Mouse (Mus musculus): ENCODE data around the gene Vash2. TPM values are rescaled to one million over a fixed set of nuclear protein-coding genes. Genes with fewer than 3 reads are reported as not detected.
A peak's percentile ranks its signal among the peaks of the same experiment; 100 is the strongest.

Gene Vash2
- polyA plus RNA-seq, 1 experiment, result 4.7 TPM

DNA sequence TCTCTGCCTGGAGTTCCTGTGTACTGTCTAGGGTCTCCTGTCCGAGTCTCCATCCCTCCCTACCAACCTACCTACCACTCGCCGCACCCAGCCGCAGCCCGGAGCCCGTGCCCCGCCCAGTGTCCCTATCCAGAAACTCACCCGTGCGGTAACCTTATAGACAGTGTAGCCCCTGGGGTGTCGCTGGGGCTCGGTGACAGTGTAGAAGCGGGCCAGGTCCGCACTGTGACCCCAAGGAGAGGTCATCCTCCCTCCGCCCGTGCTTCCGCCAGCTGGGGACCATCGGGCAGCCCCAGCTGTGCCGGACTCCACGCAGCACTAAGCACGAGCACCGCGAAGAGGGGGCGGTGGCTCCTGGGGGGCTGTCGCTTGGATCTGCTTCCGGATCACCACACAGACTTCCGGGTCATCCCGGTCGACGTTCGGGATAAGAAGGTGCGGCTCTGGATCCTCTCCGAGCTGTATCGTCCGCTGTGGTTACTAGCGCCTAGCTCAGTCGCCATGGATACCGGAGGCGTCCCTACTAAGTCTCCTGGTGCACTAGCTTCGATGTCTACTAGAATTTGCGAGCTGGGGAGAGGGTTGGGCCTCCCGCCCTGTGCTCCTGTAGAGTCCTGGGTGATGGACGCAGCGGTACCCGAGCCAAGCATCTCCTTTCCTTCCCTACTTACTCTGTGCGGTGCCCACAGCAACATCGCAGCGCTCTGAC, 67.5 kb downstream of the Vash2 start, which contains the start of gene Rps6kc1:
TSS of gene Rps6kc1 (minus strand) at position 356 of the 709 bp plus-strand sequence.
- TF ChIP-seq CTCF (IDR thresholded peaks at IDR 0.05; ENCODE audit: low read depth, low read length) (no peak), POLR2A (IDR thresholded peaks at IDR 0.05; ENCODE audit: insufficient read depth, low read length) (peak; percentile 24)

GRCm38 (mm10) chr1:190910836-190911235, 68.3 kb downstream of the Vash2 start:
- peak overlapping the region; percentile 47 for H3K9ac ChIP-seq (ENCODE audit: low read depth, poor library complexity, severe bottlenecking)
- no peaks in the 10 kb centered on the region for H3K27me3 ChIP-seq (ENCODE audit: control insufficient read depth, insufficient read depth, low read length, poor library complexity, severe bottlenecking)
- H3K36me3 ChIP-seq (ENCODE audit: control insufficient read depth, insufficient read depth, low read length, poor library complexity, severe bottlenecking), result no peaks in the 10 kb centered on the region
- peak overlapping the region; percentile 69 for H3K4me3 ChIP-seq (ENCODE audit: low read depth, low read length)
- H3K9me3 ChIP-seq (replicated peaks; ENCODE audit: control insufficient read depth, insufficient read depth, low read length, poor library complexity, severe bottlenecking), result no peaks in the 10 kb centered on the region
- no peak overlapping the region for H3K27ac ChIP-seq (ENCODE audit: insufficient read depth, low read length)
- H3K4me1 ChIP-seq (ENCODE audit: control insufficient read depth, insufficient read depth, low read length), result no peaks in the 10 kb centered on the region
- no peak for TF ChIP-seq POLR2A (IDR thresholded peaks at IDR 0.05; ENCODE audit: insufficient read depth, low read length)
- TF ChIP-seq CTCF (IDR thresholded peaks at IDR 0.05; ENCODE audit: low read depth, low read length), result no peak
- no peak for TF ChIP-seq EP300 (IDR thresholded peaks at IDR 0.05; ENCODE audit: insufficient read depth, low read depth, low read length)

More for the DNA sequence above, 67.5 kb downstream of the Vash2 start, which contains the start of gene Rps6kc1:
- H3K27me3 ChIP-seq (ENCODE audit: control insufficient read depth, insufficient read depth, low read length, poor library complexity, severe bottlenecking), result no peaks in the 10 kb centered on the region
- peak within 1 kb of the TSS; percentile 47 for H3K9ac ChIP-seq (ENCODE audit: low read depth, poor library complexity, severe bottlenecking)
- no peaks in the 10 kb centered on the region for H3K4me1 ChIP-seq (ENCODE audit: control insufficient read depth, insufficient read depth, low read length)
- H3K27ac ChIP-seq (ENCODE audit: insufficient read depth, low read length), result no peak within 1 kb of the TSS
- H3K4me3 ChIP-seq (ENCODE audit: low read depth, low read length), result peak within 1 kb of the TSS; percentile 69
- no peaks in the 10 kb centered on the region for H3K9me3 ChIP-seq (replicated peaks; ENCODE audit: control insufficient read depth, insufficient read depth, low read length, poor library complexity, severe bottlenecking)
- H3K36me3 ChIP-seq (ENCODE audit: control insufficient read depth, insufficient read depth, low read length, poor library complexity, severe bottlenecking), result no peaks in the 10 kb centered on the region

GRCm38 (mm10) chr1:190904714-190905113, 74.4 kb downstream of the Vash2 start:
- Histone ChIP-seq H3K27ac (ENCODE audit: insufficient read depth, low read length) (no peak overlapping the region), H3K27me3 (ENCODE audit: control insufficient read depth, insufficient read depth, low read length, poor library complexity, severe bottlenecking) (no peaks in the 10 kb centered on the region), H3K9ac (ENCODE audit: low read depth, poor library complexity, severe bottlenecking) (no peak overlapping the region), H3K4me3 (ENCODE audit: low read depth, low read length) (no peak overlapping the region), H3K4me1 (ENCODE audit: control insufficient read depth, insufficient read depth, low read length) (no peaks in the 10 kb centered on the region), H3K36me3 (ENCODE audit: control insufficient read depth, insufficient read depth, low read length, poor library complexity, severe bottlenecking) (0 out of 2 replicates have a peak, but pooled peaks cover 3% of the 10 kb centered on the region), H3K9me3 (replicated peaks; ENCODE audit: control insufficient read depth, insufficient read depth, low read length, poor library complexity, severe bottlenecking) (no peaks in the 10 kb centered on the region)
- TF ChIP-seq POLR2A (IDR thresholded peaks at IDR 0.05; ENCODE audit: insufficient read depth, low read length) (no peak), CTCF (IDR thresholded peaks at IDR 0.05; ENCODE audit: low read depth, low read length) (no peak), EP300 (IDR thresholded peaks at IDR 0.05; ENCODE audit: insufficient read depth, low read depth, low read length) (no peak)

DNA sequence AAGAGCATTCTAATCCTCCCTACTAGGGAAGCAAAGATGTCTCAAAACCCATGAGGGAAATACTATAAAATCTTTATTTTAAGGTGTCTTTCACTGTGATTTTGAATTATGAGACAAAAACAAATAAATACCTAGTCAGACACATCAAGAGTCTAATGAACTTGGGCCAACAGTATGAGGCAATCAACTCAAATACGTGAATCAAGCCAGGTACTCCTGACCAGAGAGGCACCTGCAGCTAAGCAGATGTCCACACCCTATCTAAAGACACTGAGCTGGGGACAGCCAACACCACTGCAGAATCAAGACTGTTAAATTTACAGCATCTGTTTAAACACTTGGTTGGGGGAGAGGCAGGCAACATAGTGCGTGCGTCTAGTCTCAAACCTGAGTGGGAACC, 75.0 kb downstream of the Vash2 start:
- Histone ChIP-seq H3K27me3 (ENCODE audit: control insufficient read depth, insufficient read depth, low read length, poor library complexity, severe bottlenecking) (no peaks in the 10 kb centered on the region), H3K4me3 (ENCODE audit: low read depth, low read length) (no peak overlapping the region), H3K27ac (ENCODE audit: insufficient read depth, low read length) (no peak overlapping the region), H3K9me3 (replicated peaks; ENCODE audit: control insufficient read depth, insufficient read depth, low read length, poor library complexity, severe bottlenecking) (no peaks in the 10 kb centered on the region), H3K36me3 (ENCODE audit: control insufficient read depth, insufficient read depth, low read length, poor library complexity, severe bottlenecking) (0 out of 2 replicates have a peak, but pooled peaks cover 3% of the 10 kb centered on the region), H3K9ac (ENCODE audit: low read depth, poor library complexity, severe bottlenecking) (no peak overlapping the region), H3K4me1 (ENCODE audit: control insufficient read depth, insufficient read depth, low read length) (no peaks in the 10 kb centered on the region)
- TF ChIP-seq POLR2A (IDR thresholded peaks at IDR 0.05; ENCODE audit: insufficient read depth, low read length) (no peak), EP300 (IDR thresholded peaks at IDR 0.05; ENCODE audit: insufficient read depth, low read depth, low read length) (no peak), CTCF (IDR thresholded peaks at IDR 0.05; ENCODE audit: low read depth, low read length) (no peak)

- TF ChIP-seq EP300 (IDR thresholded peaks at IDR 0.05; ENCODE audit: insufficient read depth, low read depth, low read length), result no peak
- TF ChIP-seq POLR2A (IDR thresholded peaks at IDR 0.05; ENCODE audit: insufficient read depth, low read length), result no peak
- TF ChIP-seq CTCF (IDR thresholded peaks at IDR 0.05; ENCODE audit: low read depth, low read length), result no peak
- Histone ChIP-seq H3K36me3 (ENCODE audit: control insufficient read depth, insufficient read depth, low read length, poor library complexity, severe bottlenecking) (0 out of 2 replicates have a peak, but pooled peaks cover 3% of the 10 kb centered on the region), H3K9ac (ENCODE audit: low read depth, poor library complexity, severe bottlenecking) (no peak overlapping the region), H3K4me1 (ENCODE audit: control insufficient read depth, insufficient read depth, low read length) (no peaks in the 10 kb centered on the region), H3K27ac (ENCODE audit: insufficient read depth, low read length) (no peak overlapping the region), H3K9me3 (replicated peaks; ENCODE audit: control insufficient read depth, insufficient read depth, low read length, poor library complexity, severe bottlenecking) (no peaks in the 10 kb centered on the region), H3K27me3 (ENCODE audit: control insufficient read depth, insufficient read depth, low read length, poor library complexity, severe bottlenecking) (no peaks in the 10 kb centered on the region), H3K4me3 (ENCODE audit: low read depth, low read length) (no peak overlapping the region)
Measured at GRCm38 (mm10) chr1:190901082-190901481, 78.0 kb downstream of the Vash2 start.

DNA sequence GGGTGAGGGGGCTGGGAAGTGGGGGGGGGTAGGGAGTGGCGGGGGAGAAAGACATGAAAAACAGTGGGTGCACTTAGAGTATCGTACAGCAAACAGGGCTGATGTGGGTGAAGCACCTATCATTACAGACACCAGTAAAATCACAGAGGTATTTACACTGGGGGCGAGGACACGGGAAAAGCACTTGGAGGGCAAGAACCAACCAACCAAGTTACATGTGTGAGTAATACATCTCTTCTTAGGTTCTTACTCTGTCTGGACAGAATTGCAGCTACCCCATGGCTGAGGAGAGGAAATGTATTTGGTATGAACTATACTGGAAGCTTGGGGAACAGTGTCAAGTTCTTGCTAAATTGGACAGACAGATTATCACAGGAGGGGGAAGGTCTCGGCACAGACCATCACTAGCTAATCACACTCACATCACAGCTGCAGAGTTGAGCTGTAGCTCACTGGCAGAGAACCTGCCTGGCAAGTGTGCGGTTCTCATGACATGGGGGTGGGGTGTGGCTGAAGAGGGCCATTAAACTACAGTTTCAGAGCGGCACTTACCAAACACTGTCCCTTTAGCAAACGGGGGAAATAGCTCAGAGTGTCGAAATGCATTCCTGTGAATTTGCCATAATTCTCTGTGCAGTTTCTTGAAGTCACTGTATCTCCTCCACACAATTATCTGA, 80.1 kb downstream of the Vash2 start:
- Histone ChIP-seq H3K9me3 (replicated peaks; ENCODE audit: control insufficient read depth, insufficient read depth, low read length, poor library complexity, severe bottlenecking) (no peaks in the 10 kb centered on the region), H3K4me3 (ENCODE audit: low read depth, low read length) (no peak overlapping the region), H3K9ac (ENCODE audit: low read depth, poor library complexity, severe bottlenecking) (no peak overlapping the region), H3K4me1 (ENCODE audit: control insufficient read depth, insufficient read depth, low read length) (no peaks in the 10 kb centered on the region), H3K27ac (ENCODE audit: insufficient read depth, low read length) (no peak overlapping the region), H3K27me3 (ENCODE audit: control insufficient read depth, insufficient read depth, low read length, poor library complexity, severe bottlenecking) (no peaks in the 10 kb centered on the region), H3K36me3 (ENCODE audit: control insufficient read depth, insufficient read depth, low read length, poor library complexity, severe bottlenecking) (0 out of 2 replicates have a peak, but pooled peaks cover 3% of the 10 kb centered on the region)
- TF ChIP-seq EP300 (IDR thresholded peaks at IDR 0.05; ENCODE audit: insufficient read depth, low read depth, low read length), result no peak
- no peak for TF ChIP-seq POLR2A (IDR thresholded peaks at IDR 0.05; ENCODE audit: insufficient read depth, low read length)
- no peak for TF ChIP-seq CTCF (IDR thresholded peaks at IDR 0.05; ENCODE audit: low read depth, low read length)
